Mouse (Mus musculus) hindlimb bud, embryonic 11.5 days (tissue): ENCODE measurements around the gene Lgi2.

ENCODE experiments used
- DNase-seq: peaks from one replicate; pipeline ENCODE4 v3.0.0-alpha.2; 2012; ENCODE audit warnings: low read depth, low spot score; ENCODE audit errors: extremely low spot score

Gene Lgi2

DNA sequence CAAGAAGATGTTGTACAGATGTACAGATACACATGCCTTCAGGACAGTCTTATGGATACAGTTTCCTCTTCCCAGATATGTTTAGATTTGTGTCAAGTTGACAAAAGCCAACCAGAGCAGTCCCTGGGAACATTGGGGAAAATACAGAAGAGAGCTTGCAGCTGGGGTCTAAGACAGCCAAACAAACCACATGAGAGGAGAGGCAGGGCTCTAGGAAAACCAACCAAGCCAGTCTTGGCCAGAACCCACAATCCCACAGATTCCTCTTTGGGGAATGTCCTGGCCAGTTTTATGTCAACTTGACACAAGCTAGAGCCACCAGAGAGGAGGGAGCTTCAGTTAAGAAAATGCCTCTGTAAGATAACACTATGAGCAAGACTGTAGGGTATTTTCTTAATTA is 26.8 kb downstream of the Lgi2 start:
- DNase-seq = no peak

DNA sequence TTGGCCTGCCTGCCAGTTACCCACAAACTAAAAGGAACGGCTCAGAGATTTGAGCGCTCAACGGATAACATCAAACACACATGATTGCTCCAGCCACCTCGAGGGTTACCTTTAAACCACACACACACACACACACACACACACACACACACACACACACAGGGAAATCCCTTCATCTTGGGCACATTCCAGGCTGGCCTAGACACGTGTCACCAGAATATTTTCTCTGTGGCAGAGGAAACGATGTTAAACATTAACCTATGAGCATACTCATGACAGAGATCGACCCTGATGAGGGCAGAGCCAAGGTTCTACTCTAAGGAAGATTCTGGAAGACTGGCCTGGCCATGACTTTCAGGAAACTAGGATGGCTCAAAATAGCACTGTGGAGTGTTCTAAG is 29.2 kb downstream of the Lgi2 start:
- no peak for DNase-seq

GRCm38 (mm10) chr5:52534798-52535590 is 31.3 kb downstream of the Lgi2 start:
- no peak for DNase-seq

- DNase-seq = no peak
These were observed 32.6 kb downstream of the Lgi2 start for GRCm38 (mm10) chr5:52533705-52534104.

DNA sequence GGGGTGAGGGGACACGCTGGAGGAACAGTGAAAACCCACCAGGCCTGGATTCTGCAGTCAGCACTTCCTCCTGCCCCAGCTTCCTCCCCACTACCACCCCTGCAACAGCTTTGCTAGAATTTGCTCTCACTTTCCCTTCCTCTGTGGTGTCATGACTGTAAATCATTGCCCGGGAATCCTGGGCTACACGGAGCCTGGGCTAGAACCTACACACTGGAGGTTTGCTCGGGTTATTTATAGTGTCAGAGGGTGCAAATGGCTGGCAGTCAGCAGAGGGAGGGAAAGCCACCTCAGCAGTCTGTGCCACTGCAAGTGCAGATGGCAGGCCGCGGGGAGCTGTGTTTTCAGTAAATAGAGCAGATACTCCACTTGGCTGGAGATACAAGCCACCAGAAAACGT is 37.7 kb downstream of the Lgi2 start:
- no peak for DNase-seq

DNA sequence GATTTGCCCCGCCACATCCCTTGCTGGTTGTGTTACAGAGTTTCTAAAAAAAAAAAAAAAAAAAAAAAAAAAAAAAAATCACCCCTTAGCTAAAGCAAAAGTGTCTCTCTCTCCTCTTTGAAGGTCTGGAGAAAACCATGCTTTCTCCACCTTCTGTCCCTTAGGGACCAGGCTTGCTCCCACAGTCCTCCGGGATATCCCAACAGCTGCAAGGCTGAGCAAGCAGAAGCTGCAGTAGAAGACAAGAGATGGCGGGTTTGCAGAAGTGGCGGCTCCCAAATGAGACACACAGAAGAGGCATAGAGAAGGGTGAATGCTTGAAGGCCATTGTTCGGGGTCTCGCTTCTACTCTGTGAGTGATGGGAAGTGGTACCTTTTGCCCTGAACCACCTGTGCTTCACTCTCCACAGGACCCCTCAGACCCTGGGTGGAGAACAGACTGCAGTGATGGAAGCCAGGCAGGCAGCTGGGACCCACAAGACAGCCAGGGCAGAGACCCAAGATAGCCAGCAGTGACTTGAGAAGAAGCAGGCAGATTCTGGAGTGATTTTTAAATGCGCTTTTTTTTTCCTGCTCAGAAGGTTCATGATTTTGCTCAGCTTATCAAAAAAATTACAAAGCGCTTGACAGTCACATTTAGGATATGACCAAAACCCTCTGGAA is 39.8 kb downstream of the Lgi2 start:
- no peak for DNase-seq

GRCm38 (mm10) chr5:52524207-52524606 is 42.1 kb downstream of the Lgi2 start:
- no peak for DNase-seq

DNA sequence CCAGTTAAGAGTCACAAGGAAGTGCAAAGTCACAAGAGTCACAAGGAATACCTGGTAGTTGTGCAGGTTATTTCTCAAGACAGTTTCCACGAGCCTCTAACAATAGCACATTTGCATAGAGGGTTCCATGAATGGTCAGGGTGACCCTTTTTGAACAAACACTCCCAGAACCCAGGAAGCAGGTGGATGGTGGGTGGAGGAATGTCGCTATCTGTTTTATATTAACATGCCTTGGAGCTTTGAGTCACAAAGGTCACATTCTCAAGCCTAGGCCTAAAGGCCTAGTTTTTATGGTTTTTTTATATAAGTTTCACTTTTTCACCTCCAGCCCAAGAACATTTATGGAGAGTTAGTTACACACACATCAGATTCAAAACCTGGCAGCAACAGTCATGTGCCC is 46.3 kb downstream of the Lgi2 start:
- no peak for DNase-seq

GRCm38 (mm10) chr5:52516072-52516476 is 50.2 kb downstream of the Lgi2 start:
- no peak for DNase-seq

DNA sequence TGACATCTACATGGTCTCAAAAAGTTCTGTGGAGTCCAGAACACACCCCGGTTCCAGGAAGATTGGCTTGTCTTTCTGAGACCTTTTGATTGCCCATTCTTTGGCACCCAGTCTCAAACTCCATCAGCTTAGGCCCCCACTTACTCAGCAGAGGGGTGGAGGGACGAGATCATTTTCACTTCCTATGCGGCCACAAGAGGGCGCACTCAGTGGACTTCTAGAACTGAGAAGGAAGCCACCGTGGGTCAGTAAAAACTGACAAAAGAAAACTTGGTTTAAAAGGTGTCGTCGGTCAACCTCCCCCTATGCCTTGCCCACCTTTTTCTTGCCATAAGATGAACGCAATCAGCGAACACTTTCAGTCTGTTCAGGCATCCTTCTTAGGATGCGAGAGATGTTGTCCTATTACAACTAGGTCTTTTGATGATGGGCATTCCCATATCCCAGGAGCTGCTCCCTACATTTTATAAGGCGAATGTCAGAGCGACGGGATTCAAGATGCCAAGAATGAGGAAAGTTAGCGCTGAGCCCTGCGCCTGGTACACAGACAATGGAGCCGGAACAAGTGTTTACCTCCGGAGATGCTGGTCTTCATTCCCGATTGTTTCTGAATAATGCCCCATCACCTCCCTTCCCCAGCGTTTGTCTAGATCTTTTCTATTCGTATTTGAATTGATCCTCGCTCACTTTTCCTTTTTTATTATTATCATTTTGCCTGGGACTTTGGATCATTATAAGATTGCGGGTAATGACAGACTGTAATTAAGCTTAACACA is 50.8 kb downstream of the Lgi2 start:
- peak; percentile 57 for DNase-seq

- no peak for DNase-seq
These were observed 55.2 kb downstream of the Lgi2 start for GRCm38 (mm10) chr5:52511089-52511488.

GRCm38 (mm10) chr5:52509416-52509815 is 56.8 kb downstream of the Lgi2 start:
- no peak for DNase-seq

DNA sequence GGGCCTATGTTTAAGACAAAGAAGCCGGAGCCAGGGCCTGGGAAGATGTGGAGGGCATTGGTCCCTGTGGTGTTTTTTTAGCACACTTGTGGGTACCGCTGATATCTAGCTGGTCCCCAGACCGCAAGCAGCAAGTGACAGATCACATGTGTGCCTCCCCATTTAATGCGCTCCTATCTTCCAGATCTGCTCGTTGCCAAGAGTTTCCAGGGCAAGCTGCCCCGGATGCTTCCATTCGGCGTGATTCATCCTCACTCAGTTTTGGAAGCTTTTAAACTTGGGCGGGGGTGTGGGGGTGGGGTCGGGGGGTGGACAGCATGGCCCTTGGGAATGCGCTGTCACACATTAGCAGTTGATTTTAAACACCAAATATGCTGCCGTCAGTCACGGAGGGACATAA is 61.6 kb downstream of the Lgi2 start:
- DNase-seq = no peak

- no peak for DNase-seq
These were observed 62.1 kb downstream of the Lgi2 start for GRCm38 (mm10) chr5:52504148-52504547.

DNA sequence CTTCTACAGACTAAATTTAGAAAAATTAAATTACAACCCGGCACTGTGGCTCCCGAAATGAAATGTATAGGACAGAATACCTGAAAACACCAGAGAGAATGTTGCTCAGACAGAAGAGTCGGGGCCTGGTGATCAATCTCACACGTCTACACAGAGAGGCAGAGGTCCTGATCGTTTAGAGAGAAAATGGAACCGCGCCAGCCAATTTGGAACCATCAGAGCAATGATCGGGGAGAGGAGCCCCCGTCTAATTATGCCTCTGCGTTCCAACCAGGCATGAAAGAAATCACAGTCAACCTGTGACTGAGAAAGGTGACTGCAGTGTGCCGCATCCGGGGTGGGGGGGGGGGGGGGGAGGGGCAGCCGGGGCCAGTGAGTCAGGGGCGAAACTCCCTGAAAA is 70.6 kb downstream of the Lgi2 start:
- DNase-seq = no peak

GRCm38 (mm10) chr5:52491496-52491895 is 74.8 kb downstream of the Lgi2 start:
- no peak for DNase-seq

GRCm38 (mm10) chr5:52487559-52488430 is 78.5 kb downstream of the Lgi2 start:
- no peak for DNase-seq
